Comparison of ENCODE assay signal across 10 mouse cellular contexts in the genomic region with DNA sequence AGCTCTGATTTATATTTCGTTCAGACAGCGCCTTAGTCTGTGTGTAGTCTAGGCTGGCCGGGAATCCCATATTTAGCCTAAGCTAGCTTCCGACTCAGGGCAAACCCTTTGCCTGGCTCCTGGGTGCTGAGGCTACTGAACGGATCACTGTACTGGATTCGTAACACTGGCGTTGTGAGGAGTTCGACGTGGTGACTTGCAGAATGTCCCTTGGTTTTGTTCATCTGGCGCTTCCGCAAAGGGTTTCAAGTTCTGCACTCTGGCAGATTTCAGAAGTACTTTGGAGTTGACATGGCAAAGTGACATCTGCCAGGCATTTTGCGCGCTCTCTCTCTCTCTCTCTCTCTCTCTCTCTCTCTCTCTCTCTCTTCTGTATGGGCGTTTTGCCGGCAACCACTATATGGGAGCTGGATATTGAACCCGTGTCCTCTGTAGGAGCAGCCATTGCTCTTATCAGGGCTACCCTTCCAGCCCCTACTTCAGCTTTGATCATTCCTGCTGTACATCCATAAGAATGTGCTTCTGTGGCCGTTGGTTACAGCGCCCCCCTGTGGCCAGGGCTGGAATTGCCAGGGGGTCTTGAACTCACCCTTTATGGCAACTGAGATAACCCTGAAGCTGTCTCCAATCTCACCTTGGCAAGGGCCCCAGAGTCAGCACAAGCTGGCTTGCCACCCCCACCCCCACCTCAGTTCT. TPM values are rescaled to one million over a fixed set of nuclear protein-coding genes. Genes with fewer than 3 reads are reported as not detected.
DNase-seq lines count a peak whose midpoint lies in the region; ATAC-seq and TF ChIP-seq lines count a peak whose summit lies in the region.
"Had no signal": no experiment of that assay in that cellular context is flagged by ENCODE, and none has a peak within 500 bp of the region (broad histone marks: within the 10 kb centered on the region; RNA-seq: fewer than 3 reads in every experiment).

No protein-coding gene starts in this region.

- ATAC-seq in erythroblast, adult 5-6 weeks (replicated peaks; ENCODE audit: low FRiP score, poor library complexity, severe bottlenecking) = no peak

- H3K36me3 ChIP-seq in spleen, adult 2 months (ENCODE audit: control insufficient read depth, insufficient read depth, low read length) = no peaks in the 10 kb centered on the region

- WGBS in spleen, adult 2 months = 86% methylated on average over 18 of the region's 18 CpGs

- TF ChIP-seq CTCF in spleen, adult 2 months (IDR thresholded peaks at IDR 0.05; ENCODE audit: extremely low read depth, insufficient read depth, insufficient read length, insufficient replicate concordance) = peak; percentile 80; the same call in 1 of the 2 replicates
- TF ChIP-seq CTCF in cortical plate, adult 2 months (IDR thresholded peaks at IDR 0.05; ENCODE audit: extremely low read depth, insufficient read depth, low read length) = peak; percentile 46

- no peaks in the 10 kb centered on the region for H3K27me3 ChIP-seq in spleen, adult 2 months (ENCODE audit: control insufficient read depth, insufficient read depth, low read length)

- TF ChIP-seq POLR2A in spleen, adult 2 months (IDR thresholded peaks at IDR 0.05; ENCODE audit: low read depth, low read length) = no peak
- no peak for TF ChIP-seq POLR2A in cortical plate, adult 2 months (IDR thresholded peaks at IDR 0.05; ENCODE audit: extremely low read depth, insufficient read depth, low read length)

- peaks cover 4% of the 10 kb centered on the region; the same call in 1 of the 2 replicates for H3K4me1 ChIP-seq in spleen, adult 2 months (ENCODE audit: control insufficient read depth, insufficient read depth, insufficient read length)
- H3K4me1 ChIP-seq in cortical plate, adult 2 months (ENCODE audit: control insufficient read depth, insufficient read depth, low read length) = no peaks in the 10 kb centered on the region

- no peak overlapping the region for H3K27ac ChIP-seq in spleen, adult 2 months (ENCODE audit: insufficient read depth, low read length)
- H3K27ac ChIP-seq in cortical plate, adult 2 months (ENCODE audit: insufficient read depth, low read length) = no peak overlapping the region

- no peak overlapping the region for H3K4me3 ChIP-seq in spleen, adult 2 months (ENCODE audit: extremely low read depth, insufficient read depth, insufficient read length)
- H3K4me3 ChIP-seq in cortical plate, adult 2 months (ENCODE audit: insufficient read depth, low read length) = no peak overlapping the region
- H3K4me3 ChIP-seq: myocyte had no signal

- DNase-seq in heart, adult 18-20 months = peak; percentile 28 to 65
- DNase-seq in heart, adult 8-10 months (ENCODE audit: low spot score) = no peak
- DNase-seq in spleen, adult 2 months (ENCODE audit: low read depth in 1 of 2, low spot score in 2 of 2) = peak in 1 of 2 experiments; percentile 39
- no peak for DNase-seq in spleen, adult 12 weeks (ENCODE audit: low spot score)
- DNase-seq in retina, postnatal 1 day = peak; percentile 26
- no peak for DNase-seq in left cerebral cortex, adult 11 months (ENCODE audit: low spot score)

RNA-seq across cellular contexts. Expression of gene Gpr157, which starts 4.9 kb away (rescaled TPM):
- 10 to 100 TPM; 36.5 to 43.7 TPM for total RNA-seq in heart, adult 18-20 months (2021)
- 10 to 100 TPM; 28.8 to 42.7 (median 39.0) TPM for total RNA-seq in heart, adult 8-10 months (2022)
- polyA plus RNA-seq in spleen, adult 2 months (2012; rRNA removed) = 4.2 and 5.8 TPM in 2 replicates
- 1.9 and 2.0 TPM in 2 replicates for polyA plus RNA-seq in cortical plate, adult 2 months (2012; rRNA removed)
- total RNA-seq in erythroblast, adult 5-6 weeks (2015; ENCODE audit: low replicate concordance) = 0.19 and 2.1 TPM in 2 replicates
- 0.43 and 0.98 TPM in 2 replicates for total RNA-seq in erythroblast, adult 5-6 weeks (2017; ENCODE audit: low replicate concordance)

RNA-seq across cellular contexts. Expression of gene Slc2a5, which starts 27.0 kb away (rescaled TPM):
- under 1 TPM in 1 of 2 experiments, not detected in 1; 0.41 TPM for total RNA-seq in heart, adult 18-20 months (2021)
- total RNA-seq in heart, adult 8-10 months (2022) = under 1 TPM in 1 of 4 experiments, not detected in 3; 0.55 TPM
- 0.05 and 0.18 TPM in 2 replicates for polyA plus RNA-seq in spleen, adult 2 months (2012; rRNA removed)
- polyA plus RNA-seq in cortical plate, adult 2 months (2012; rRNA removed) = 9.3 and 10.1 TPM in 2 replicates
- not detected in 2 replicates for total RNA-seq in erythroblast, adult 5-6 weeks (2015; ENCODE audit: low replicate concordance)
- not detected in 2 replicates for total RNA-seq in erythroblast, adult 5-6 weeks (2017; ENCODE audit: low replicate concordance)

RNA-seq across cellular contexts. Expression of gene Slc2a7, which starts 56.7 kb away (rescaled TPM):
- not detected for total RNA-seq in heart, adult 18-20 months (2021)
- total RNA-seq in heart, adult 8-10 months (2022) = not detected
- not detected in 2 replicates for polyA plus RNA-seq in spleen, adult 2 months (2012; rRNA removed)
- not detected in 2 replicates for polyA plus RNA-seq in cortical plate, adult 2 months (2012; rRNA removed)
- not detected in 2 replicates for total RNA-seq in erythroblast, adult 5-6 weeks (2015; ENCODE audit: low replicate concordance)
- not detected in 2 replicates for total RNA-seq in erythroblast, adult 5-6 weeks (2017; ENCODE audit: low replicate concordance)
- polyA plus RNA-seq: intestine, embryonic 14.5 days; myocyte had no signal

Comparison
In these comparisons a context has a peak if more than half of its experiments do, and no peak if none do; other contexts are left out.
1. DNase-seq: peak in heart, adult 18-20 months (2 of 2) and retina, postnatal 1 day (single experiment); none in heart, adult 8-10 months (single experiment), spleen, adult 12 weeks (single experiment) and left cerebral cortex, adult 11 months (single experiment).
2. RNA of gene Gpr157, which starts 4.9 kb away (total RNA-seq): 36.5 to 43.7 TPM in heart, adult 18-20 months and 28.8 to 42.7 TPM in heart, adult 8-10 months; 0.19 to 2.1 TPM in erythroblast, adult 5-6 weeks; every median in the first group is over 4 times any median in the second.